Mouse (Mus musculus) heart, embryonic 13.5 days (tissue): Measurements from ENCODE around the gene Trim7. TPM values are rescaled to one million over a fixed set of nuclear protein-coding genes. Genes with fewer than 3 reads are reported as not detected.

ENCODE experiments used
- ATAC-seq: fragments of 200-750 bp; cut with Nextera tagmentation; 2 replicates; pipeline ENCODE4 v1.8.0; 2017; ENCODE audit warnings: moderate TSS enrichment; ENCODE audit not compliant: insufficient number of reproducible peaks, low FRiP score, low TSS enrichment; ENCODE audit errors: extremely low read depth
- H3K27ac ChIP-seq: fragments of 300-500 bp; sonication (generic); replicated peaks from 2 replicates; pipeline ENCODE4 v1.5.1; 2015; ENCODE audit warnings: moderate library complexity, mild to moderate bottlenecking, inconsistent platforms
- H3K27me3 ChIP-seq: fragments of 300-500 bp; sonication (generic); replicated peaks from 2 replicates; pipeline ENCODE4 v1.6.1; 2015; ENCODE audit warnings: mild to moderate bottlenecking, inconsistent platforms
- H3K36me3 ChIP-seq: fragments of 300-500 bp; sonication (generic); 2 replicates; pipeline ENCODE4 v1.6.1; 2015; ENCODE audit warnings: mild to moderate bottlenecking, inconsistent platforms
- H3K4me1 ChIP-seq: fragments of 300-500 bp; sonication (generic); 2 replicates; pipeline ENCODE4 v1.6.1; 2015; ENCODE audit warnings: inconsistent platforms
- H3K4me2 ChIP-seq: fragments of 300-500 bp; sonication (generic); 2 replicates; pipeline ENCODE4 v1.6.1; 2015; ENCODE audit warnings: inconsistent platforms, mild to moderate bottlenecking, moderate library complexity
- H3K4me3 ChIP-seq: fragments of 300-500 bp; sonication (generic); 2 replicates; pipeline ENCODE4 v1.5.1; 2015; ENCODE audit warnings: moderate library complexity, mild to moderate bottlenecking, inconsistent platforms
- H3K9ac ChIP-seq: fragments of 300-500 bp; sonication (generic); 2 replicates; pipeline ENCODE4 v1.6.1; 2015; ENCODE audit warnings: inconsistent platforms, mild to moderate bottlenecking, moderate library complexity
- H3K9me3 ChIP-seq: fragments of 300-500 bp; sonication (generic); 2 replicates; pipeline ENCODE4 v1.6.1; 2016; ENCODE audit warnings: inconsistent platforms
- WGBS: fragments of 180-500 bp; shearing (Covaris S2); methylation state at CpG from one replicate; pipeline ENCODE4 v1.1.7; 2015; ENCODE audit warnings: mixed read lengths; 5-methylcytosine and 5-hydroxymethylcytosine counted together
- polyA plus RNA-seq: library from polyadenylated mRNA; unstranded; fragments of >200 nt; fragmentation: Nextera tagmentation; extraction: Ambion mirVana; gene quantifications from 2 replicates; pipeline ENCODE4 v1.2.1, GENCODE M21; 2015

Gene Trim7
- polyA plus RNA-seq, 1 experiment from 2014 or later, result 0.88 TPM

- WGBS, result 87% methylated on average over 2 of the region's 2 CpGs
- peaks cover 90% of the 10 kb centered on the region for H3K36me3 ChIP-seq
- no peak overlapping the region for H3K9ac ChIP-seq
- H3K27ac ChIP-seq, result no peak overlapping the region
- ATAC-seq, result no peak
- peaks cover 32% of the 10 kb centered on the region for H3K4me1 ChIP-seq
- no peak overlapping the region for H3K4me2 ChIP-seq
- H3K27me3 ChIP-seq, result no peaks in the 10 kb centered on the region
- no peaks in the 10 kb centered on the region for H3K9me3 ChIP-seq
- no peak overlapping the region for H3K4me3 ChIP-seq
These were observed 21.0 kb upstream of the Trim7 start for GRCm38 (mm10) chr11:48804922-48805321.

GRCm38 (mm10) chr11:48806856-48807562 lies 18.9 kb upstream of the Trim7 start:
- Histone ChIP-seq H3K36me3 (peaks cover 100% of the 10 kb centered on the region), H3K4me1 (peaks cover 21% of the 10 kb centered on the region), H3K27me3 (no peaks in the 10 kb centered on the region), H3K9ac (no peak overlapping the region), H3K4me3 (no peak overlapping the region), H3K27ac (peak overlapping the region; percentile 6; the same call in 1 of the 2 replicates), H3K4me2 (no peak overlapping the region), H3K9me3 (no peaks in the 10 kb centered on the region)
- no peak for ATAC-seq
- 53% methylated on average over 21 of the region's 21 CpGs for WGBS

- H3K4me3 ChIP-seq, result no peak overlapping the region
- no peaks in the 10 kb centered on the region for H3K27me3 ChIP-seq
- H3K4me2 ChIP-seq, result no peak overlapping the region
- WGBS, result 53% methylated on average over 14 of the region's 14 CpGs
- no peaks in the 10 kb centered on the region for H3K9me3 ChIP-seq
- H3K4me1 ChIP-seq, result peaks cover 14% of the 10 kb centered on the region
- no peak overlapping the region for H3K27ac ChIP-seq
- H3K36me3 ChIP-seq, result peaks cover 100% of the 10 kb centered on the region
- ATAC-seq, result no peak
- no peak overlapping the region for H3K9ac ChIP-seq
These were observed 18.2 kb upstream of the Trim7 start for GRCm38 (mm10) chr11:48807563-48808303.

GRCm38 (mm10) chr11:48808304-48808646 lies 17.7 kb upstream of the Trim7 start:
- no peaks in the 10 kb centered on the region for H3K27me3 ChIP-seq
- H3K4me2 ChIP-seq, result no peak overlapping the region
- H3K36me3 ChIP-seq, result peaks cover 100% of the 10 kb centered on the region
- H3K27ac ChIP-seq, result no peak overlapping the region
- ATAC-seq, result no peak
- H3K4me3 ChIP-seq, result no peak overlapping the region
- peaks cover 11% of the 10 kb centered on the region; the same call in 1 of the 2 replicates for H3K4me1 ChIP-seq
- H3K9me3 ChIP-seq, result no peaks in the 10 kb centered on the region
- H3K9ac ChIP-seq, result no peak overlapping the region

- H3K4me3 ChIP-seq, result no peak overlapping the region
- no peak overlapping the region for H3K9ac ChIP-seq
- ATAC-seq, result no peak
- H3K27ac ChIP-seq, result 0 out of 2 replicates have a peak overlapping the region, but pooled peaks have one; percentile 2
- no peak overlapping the region for H3K4me2 ChIP-seq
- WGBS, result 62% methylated on average over 16 of the region's 16 CpGs
- no peaks in the 10 kb centered on the region for H3K9me3 ChIP-seq
- peaks cover 99% of the 10 kb centered on the region for H3K36me3 ChIP-seq
- no peaks in the 10 kb centered on the region for H3K27me3 ChIP-seq
- H3K4me1 ChIP-seq, result peaks cover 12% of the 10 kb centered on the region; the same call in 1 of the 2 replicates
These were observed 17.1 kb upstream of the Trim7 start for GRCm38 (mm10) chr11:48808737-48809433.

GRCm38 (mm10) chr11:48809434-48809830 lies 16.5 kb upstream of the Trim7 start:
- no peak for ATAC-seq
- peaks cover 17% of the 10 kb centered on the region for H3K4me1 ChIP-seq
- peaks cover 98% of the 10 kb centered on the region for H3K36me3 ChIP-seq
- 49% methylated on average over 4 of the region's 4 CpGs for WGBS
- no peaks in the 10 kb centered on the region for H3K27me3 ChIP-seq
- no peak overlapping the region for H3K4me3 ChIP-seq
- no peak overlapping the region for H3K4me2 ChIP-seq
- no peaks in the 10 kb centered on the region for H3K9me3 ChIP-seq
- H3K9ac ChIP-seq, result no peak overlapping the region
- H3K27ac ChIP-seq, result no peak overlapping the region

GRCm38 (mm10) chr11:48810142-48810541 lies 15.8 kb upstream of the Trim7 start:
- H3K36me3 ChIP-seq, result peaks cover 98% of the 10 kb centered on the region
- peaks cover 24% of the 10 kb centered on the region for H3K4me1 ChIP-seq
- H3K9ac ChIP-seq, result no peak overlapping the region
- 80% methylated on average over 2 of the region's 2 CpGs for WGBS
- no peaks in the 10 kb centered on the region for H3K9me3 ChIP-seq
- H3K27ac ChIP-seq, result no peak overlapping the region
- no peak overlapping the region for H3K4me2 ChIP-seq
- no peak for ATAC-seq
- H3K4me3 ChIP-seq, result no peak overlapping the region
- no peaks in the 10 kb centered on the region for H3K27me3 ChIP-seq

- 0 out of 2 replicates have a peak overlapping the region, but pooled peaks have one; percentile 33 for H3K9ac ChIP-seq
These were observed 12.2 kb upstream of the Trim7 start for GRCm38 (mm10) chr11:48813782-48814181.

GRCm38 (mm10) chr11:48815851-48816250 lies 10.1 kb upstream of the Trim7 start:
- H3K4me3 ChIP-seq, result peak overlapping the region; percentile 80
- H3K9me3 ChIP-seq, result no peaks in the 10 kb centered on the region
- 74% methylated on average over 16 of the region's 16 CpGs for WGBS
- H3K36me3 ChIP-seq, result peaks cover 48% of the 10 kb centered on the region
- ATAC-seq, result no peak
- H3K27me3 ChIP-seq, result no peaks in the 10 kb centered on the region
- H3K4me2 ChIP-seq, result peak overlapping the region; percentile 94
- peak overlapping the region; percentile 96 for H3K9ac ChIP-seq
- H3K4me1 ChIP-seq, result peaks cover 28% of the 10 kb centered on the region
- H3K27ac ChIP-seq, result 0 out of 2 replicates have a peak overlapping the region, but pooled peaks have one; percentile 99

More at GRCm38 (mm10) chr11:48813782-48814181, 12.2 kb upstream of the Trim7 start:
- Histone ChIP-seq H3K4me2 (no peak overlapping the region), H3K9me3 (no peaks in the 10 kb centered on the region), H3K27ac (no peak overlapping the region), H3K27me3 (no peaks in the 10 kb centered on the region), H3K4me3 (no peak overlapping the region), H3K4me1 (peaks cover 33% of the 10 kb centered on the region), H3K36me3 (peaks cover 69% of the 10 kb centered on the region)
- no peak for ATAC-seq

- peak overlapping the region; percentile 99 for H3K27ac ChIP-seq
- peak overlapping the region; percentile 96 for H3K9ac ChIP-seq
- no peaks in the 10 kb centered on the region for H3K9me3 ChIP-seq
- no peaks in the 10 kb centered on the region for H3K27me3 ChIP-seq
- WGBS, result 2% methylated on average over 23 of the region's 23 CpGs
- ATAC-seq, result peak; percentile 1; the same call in 1 of the 2 replicates
- peaks cover 44% of the 10 kb centered on the region for H3K36me3 ChIP-seq
- peak overlapping the region; percentile 80 for H3K4me3 ChIP-seq
- peak overlapping the region; percentile 94 for H3K4me2 ChIP-seq
- H3K4me1 ChIP-seq, result peaks cover 28% of the 10 kb centered on the region
These were observed 9.6 kb upstream of the Trim7 start for GRCm38 (mm10) chr11:48816281-48816781.
